Mouse (Mus musculus): ENCODE measurements at regions not wholly inside any gene's neighbourhood (a gene's known extent, or its start where the extent isn't known, plus 50 kb on each side); places are given as distances from the start of the nearest gene placed in this dataset.

GRCm38 (mm10) chr16:86115587-86116376, 214.2 kb upstream of the Adamts5 start:
- TF ChIP-seq POLR2AphosphoS2 (IDR thresholded peaks at IDR 0.05; ENCODE audit: insufficient read length, low read depth) (no peak), MAX (IDR thresholded peaks at IDR 0.05; ENCODE audit: low read depth) (no peak), E2F4 (IDR thresholded peaks at IDR 0.05; ENCODE audit: insufficient read depth) (no peak), MYOG (IDR thresholded peaks at IDR 0.05; ENCODE audit: control insufficient read depth in 1 of 3, insufficient read depth in 1 of 3, insufficient read length in 2 of 3, low read depth in 2 of 3) (no peak), POLR2A (IDR thresholded peaks at IDR 0.05; ENCODE audit: insufficient read length, low read depth) (no peak), TCF3 (IDR thresholded peaks at IDR 0.05; ENCODE audit: insufficient read length, low read depth) (no peak), USF1 (IDR thresholded peaks at IDR 0.05; ENCODE audit: low read depth) (no peak), CEBPB (IDR thresholded peaks at IDR 0.05; ENCODE audit: insufficient read depth, poor library complexity, severe bottlenecking) (no peak), SRF (IDR thresholded peaks at IDR 0.05; ENCODE audit: control insufficient read depth, insufficient read length, low read depth) (no peak), TCF12 (IDR thresholded peaks at IDR 0.05; ENCODE audit: insufficient read depth, poor library complexity, severe bottlenecking) (no peak), MYOD1 (IDR thresholded peaks at IDR 0.05; ENCODE audit: control insufficient read depth in 1 of 3, insufficient read length in 2 of 3, low read depth in 2 of 3) (no peak), REST (IDR thresholded peaks at IDR 0.05; ENCODE audit: insufficient read depth, insufficient read length) (no peak)

Data from myocyte (in vitro differentiated cells).